Mouse (Mus musculus) megakaryocyte-erythroid progenitor cell, adult 5 weeks (primary cell): ENCODE results near the gene Get4. TPM values are rescaled to one million over a fixed set of nuclear protein-coding genes. Genes with fewer than 3 reads are reported as not detected.

ENCODE experiments used
- polyA plus RNA-seq: library from polyadenylated mRNA; stranded (reverse); fragments of >175 nt; gene quantifications from 2 replicates; pipeline ENCODE4 v1.2.3, GENCODE M21; 2012

Get4 gene
- 60.9 and 71.8 TPM in 2 replicates for polyA plus RNA-seq

DNA sequence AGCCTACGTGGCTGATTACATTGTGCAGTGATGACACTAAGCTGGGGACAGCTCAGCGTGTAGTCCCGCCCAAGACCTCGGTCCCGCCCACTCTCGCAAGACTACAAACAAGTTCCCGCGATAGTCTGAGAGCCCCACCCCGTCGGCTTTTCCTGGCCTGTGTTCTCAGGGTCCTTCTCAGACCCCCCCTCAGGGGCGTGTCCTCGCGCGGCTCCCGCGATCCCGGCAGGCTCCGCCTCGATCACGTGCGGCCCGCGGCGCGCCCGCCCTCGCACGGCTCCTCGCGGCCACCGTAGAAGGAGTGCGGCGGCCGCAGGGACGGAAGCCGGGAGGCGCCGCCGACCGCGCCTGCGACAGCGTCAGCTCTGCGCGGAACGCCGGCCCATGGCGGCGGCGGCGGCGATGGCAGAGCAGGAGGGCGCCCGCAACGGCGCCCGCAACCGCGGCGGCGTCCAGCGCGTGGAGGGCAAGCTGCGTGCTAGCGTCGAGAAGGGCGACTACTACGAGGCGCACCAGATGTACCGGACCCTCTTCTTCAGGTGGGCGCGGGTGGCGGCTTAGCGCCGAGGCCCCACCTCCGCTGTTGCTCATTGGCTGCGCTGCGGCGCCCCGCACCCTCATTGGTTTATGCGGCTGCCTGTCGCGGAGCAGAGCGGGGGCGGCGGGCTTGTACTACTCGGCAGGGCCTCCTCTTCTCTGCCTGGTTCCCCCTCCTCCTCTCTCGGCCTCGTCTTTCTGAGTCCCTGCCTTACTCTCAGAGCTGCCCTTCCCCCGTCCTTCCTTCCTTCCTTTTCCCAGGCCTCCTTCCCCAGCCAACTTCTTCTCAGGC is at the start of gene Get4:
TSS of gene Get4 (plus strand) at position 244 of the 829 bp plus-strand sequence.

Other genes starting within 250 kb of the Get4 start
- 0.53 and 2.4 TPM in 2 replicates for gene Prkar1b, start 102.3 kb upstream of the Get4 start, polyA plus RNA-seq
- gene Dnaaf5, start 102.1 kb upstream of the Get4 start, polyA plus RNA-seq, result 50.7 and 61.5 TPM in 2 replicates
- 13.7 and 14.2 TPM in 2 replicates for gene Sun1, start 51.7 kb upstream of the Get4 start, polyA plus RNA-seq
- gene Adap1, start 73.3 kb downstream of the Get4 start, polyA plus RNA-seq, result 67.4 and 83.3 TPM in 2 replicates
- 37.3 and 41.7 TPM in 2 replicates for gene Cox19, start 99.1 kb downstream of the Get4 start, polyA plus RNA-seq
- not detected in 2 replicates for gene Cyp2w1, start 100.3 kb downstream of the Get4 start, polyA plus RNA-seq
- 16.1 and 17.3 TPM in 2 replicates for gene Gpr146, start 125.4 kb downstream of the Get4 start, polyA plus RNA-seq
- 0.32 and 0.91 TPM in 2 replicates for gene C130050O18Rik, start 153.0 kb downstream of the Get4 start, polyA plus RNA-seq
- not detected in 2 replicates for gene Gper1, start 170.8 kb downstream of the Get4 start, polyA plus RNA-seq
- gene 3110082I17Rik, start 208.2 kb downstream of the Get4 start, polyA plus RNA-seq, result 64.1 and 88.1 TPM in 2 replicates
- 10.3 and 12.6 TPM in 2 replicates for gene Zfand2a, start 232.2 kb downstream of the Get4 start, polyA plus RNA-seq